ENCODE assay signal across 8 mouse cellular contexts in genomic region chr2:103565732-103566422, GRCm38 (mm10). TPM values are rescaled to one million over a fixed set of nuclear protein-coding genes. Genes with fewer than 3 reads are reported as not detected.
DNase-seq lines count a peak whose midpoint lies in the region; ATAC-seq lines count a peak whose summit lies in the region.

Gene Abtb2 (plus strand): TSS chr2:103566310.

- H3K9me3 ChIP-seq in intestine, embryonic 14.5 days (ENCODE audit: control insufficient read depth, low read length), result no peaks in the 10 kb centered on the region

- peak within 1 kb of the TSS; percentile 53 for H3K9ac ChIP-seq in intestine, embryonic 14.5 days (ENCODE audit: low read length)

- DNase-seq in adrenal gland, adult 18-20 months (ENCODE audit: low spot score in 2 of 2), result peak; percentile 95 to 98
- DNase-seq in embryo, embryonic 10.5 days (ENCODE audit: low spot score), result peak; percentile 98
- peak; percentile 93 for DNase-seq in gastrocnemius, postnatal 14 days
- peak; percentile 93 for DNase-seq in intestine, embryonic 14.5 days (ENCODE audit: low spot score)
- peak; percentile 91 to 94 for DNase-seq in left cerebral cortex, postnatal 10 days (ENCODE audit: extremely low spot score in 1 of 2, low spot score in 2 of 2)
- peak; percentile 96 for DNase-seq in right cerebral cortex, postnatal 10 days (ENCODE audit: low spot score in 2 of 2)
- peak; percentile 93 for DNase-seq in urinary bladder, postnatal 14 days (ENCODE audit: low spot score)

- H3K27me3 ChIP-seq in intestine, embryonic 14.5 days (replicated peaks; ENCODE audit: control insufficient read depth, insufficient read depth, low read length), result no peaks in the 10 kb centered on the region; the same call in 1 of the 2 replicates

- peaks cover 29% of the 10 kb centered on the region for H3K4me1 ChIP-seq in intestine, embryonic 14.5 days (replicated peaks; ENCODE audit: control insufficient read depth, insufficient read depth, low read length)

- WGBS in intestine, embryonic 14.5 days, result under 1% methylated on average over 34 of the region's 34 CpGs

- intact Hi-C loops in gastrocnemius, postnatal 14 days (cut with DNase I; ENCODE audit: low total_unique reads), result no loop called here
- intact Hi-C loops in left cerebral cortex, postnatal 10 days (cut with DNase I), result loop anchor here (2.0 to 10.0 kb wide), 5 partner anchors 71 to 439 kb away; no protein-coding TSS in a partner anchor

- peak within 1 kb of the TSS; percentile 81 for H3K27ac ChIP-seq in intestine, embryonic 14.5 days (ENCODE audit: low read depth)

- H3K4me3 ChIP-seq in intestine, embryonic 14.5 days (ENCODE audit: low read depth, low read length), result peak within 1 kb of the TSS; percentile 65

- H3K36me3 ChIP-seq in intestine, embryonic 14.5 days (ENCODE audit: control insufficient read depth, insufficient read depth, low read length), result no peaks in the 10 kb centered on the region

- H3K4me2 ChIP-seq in intestine, embryonic 14.5 days (ENCODE audit: low read length), result peak within 1 kb of the TSS; percentile 95

- ATAC-seq in intestine, embryonic 14.5 days (replicated peaks; ENCODE audit: low FRiP score, low TSS enrichment, low read depth), result peak; percentile 93
- peak; percentile 93 for ATAC-seq in megakaryocyte progenitor cell, adult 5-6 weeks (replicated peaks; ENCODE audit: poor library complexity)

RNA-seq across cellular contexts. Expression of gene Abtb2, which starts in this region (rescaled TPM):
- 10 to 100 TPM; 17.3 to 74.9 TPM for total RNA-seq in adrenal gland, adult 18-20 months (2021)
- 1 to 10 TPM; 4.9 to 6.8 TPM for total RNA-seq in gastrocnemius, postnatal 14 days (2021)
- polyA plus RNA-seq in intestine, embryonic 14.5 days (2014; fragmentation: Nextera tagmentation; extraction: Ambion mirVana), result 4.1 and 4.4 TPM in 2 replicates
- 10 to 100 TPM; 10.7 to 11.0 TPM for total RNA-seq in left cerebral cortex, postnatal 10 days (2021)
- 0.10 and 0.44 TPM in 2 replicates for total RNA-seq in megakaryocyte progenitor cell, adult 5-6 weeks (2015)
- 0.24 and 0.54 TPM in 2 replicates for total RNA-seq in megakaryocyte progenitor cell, adult 5-6 weeks (2017)

Comparison
In these comparisons a context has a peak if more than half of its experiments do, and no peak if none do; other contexts are left out.
1. Peak in every context shown above with its lines: DNase-seq, ATAC-seq, H3K4me3 ChIP-seq and H3K27ac ChIP-seq.
2. Peak in ATAC-seq in megakaryocyte progenitor cell, adult 5-6 weeks; RNA of the gene not detected or under 1 TPM.